Mouse (Mus musculus): Measurements from ENCODE around the gene Gm3667.
"Not testable (repeated sequence)": the region's sequence is repeated elsewhere in the genome, so short reads cannot be mapped to it uniquely, and the experiment has no call there.

Gm3667 gene

GRCm38 (mm10) chr14:6889521-6890012, at the start of gene Gm3667:
TSS of gene Gm3667 (minus strand) at chr14:6889962.
- DNase-seq (ENCODE audit: low read depth), result not testable (repeated sequence)

GRCm38 (mm10) chr14:6899881-6900280, 10.1 kb upstream of the Gm3667 start:
- DNase-seq (ENCODE audit: low read depth), result not testable (repeated sequence)

GRCm38 (mm10) chr14:6888811-6889210, 951 bp downstream of the Gm3667 start:
- DNase-seq (ENCODE audit: low read depth), result not testable (repeated sequence)

GRCm38 (mm10) chr14:6840211-6840610, 49.6 kb downstream of the Gm3667 start, which contains the start of gene Gm3642:
TSS of gene Gm3642 (minus strand) at chr14:6840311.
- DNase-seq (ENCODE audit: low read depth), result not testable (repeated sequence)

- DNase-seq (ENCODE audit: low read depth), result not testable (repeated sequence)
Observed at GRCm38 (mm10) chr14:6823297-6823696, 66.5 kb downstream of the Gm3667 start.
